Mouse (Mus musculus) CH12.LX (cell line): ENCODE results near the gene Smug1. TPM values are rescaled to one million over a fixed set of nuclear protein-coding genes. Genes with fewer than 3 reads are reported as not detected.

ENCODE experiments used
- DNase-seq: peaks from one replicate; pipeline ENCODE4 v3.0.0-alpha.2; 2013; ENCODE audit errors: extremely low read depth
- H3K27ac ChIP-seq: 2 replicates; pipeline ENCODE4 v1.5.1; 2012; ENCODE audit warnings: low read depth, mild to moderate bottlenecking, control low read depth, moderate library complexity; ENCODE audit not compliant: insufficient read depth
- H3K27me3 ChIP-seq: replicated peaks from 2 replicates; pipeline ENCODE3; 2012; ENCODE audit warnings: inconsistent platforms
- H3K36me3 ChIP-seq, 2 experiments: replicated peaks in 1 of 2; 2 replicates each; pipeline versions ENCODE3 to v1.6.1; 2012; ENCODE audit warnings: inconsistent platforms in 1 of 2, low read length in 1 of 2, mild to moderate bottlenecking in 1 of 2, mixed read lengths in 1 of 2, moderate library complexity in 1 of 2; ENCODE audit not compliant: control insufficient read depth in 1 of 2, insufficient read depth in 1 of 2
- H3K4me1 ChIP-seq, 2 experiments: 2 replicates each; pipeline ENCODE4 v1.6.1; 2012; ENCODE audit warnings: inconsistent platforms in 1 of 2, moderate library complexity in 1 of 2; ENCODE audit not compliant: insufficient read depth in 2 of 2, control insufficient read depth in 1 of 2
- H3K4me2 ChIP-seq: 2 replicates; pipeline ENCODE4 v1.6.1; 2012; ENCODE audit warnings: low read depth, mild to moderate bottlenecking, control low read depth; ENCODE audit not compliant: poor library complexity, insufficient read depth, severe bottlenecking
- H3K4me3 ChIP-seq, 3 experiments: fragments of 150-350 bp in 1 of 3; sonication (generic) in 1 of 3; replicated peaks in 1 of 3; 2 replicates each; pipeline versions ENCODE3 to v1.5.1; 2011 to 2012; ENCODE audit warnings: low read depth in 2 of 3, low read length in 2 of 3, mild to moderate bottlenecking in 2 of 3, moderate library complexity in 2 of 3, control low read depth in 1 of 3, improper control_type of control experiment in 1 of 3, inconsistent platforms in 1 of 3, mixed read lengths in 1 of 3; ENCODE audit not compliant: poor library complexity in 1 of 3
- H3K79me2 ChIP-seq: replicated peaks from 2 replicates; pipeline ENCODE4 v1.6.1; 2012; ENCODE audit warnings: mild to moderate bottlenecking, moderate library complexity; ENCODE audit not compliant: control insufficient read depth, poor library complexity, insufficient read depth, severe bottlenecking; ENCODE audit errors: extremely low read depth
- H3K9ac ChIP-seq: 2 replicates; pipeline ENCODE4 v1.6.1; 2012; ENCODE audit warnings: low read depth, mild to moderate bottlenecking, control low read depth, moderate library complexity; ENCODE audit not compliant: insufficient read depth
- H3K9me3 ChIP-seq: replicated peaks from 2 replicates; pipeline ENCODE3; 2012; ENCODE audit warnings: low read length, inconsistent platforms, mixed read lengths
- CHD1 ChIP-seq: IDR thresholded peaks from 2 replicates; pipeline ENCODE4 v1.6.1; 2012; ENCODE audit warnings: low read depth, low read length, improper control_type of control experiment, inconsistent platforms
- CTCF ChIP-seq, 2 experiments: IDR thresholded peaks in 1 of 2; conservative IDR thresholded peaks in 1 of 2; 2 replicates each; pipeline ENCODE4 v1.5.1; 2011 to 2012; ENCODE audit warnings: low read depth in 2 of 2, low read length in 2 of 2, improper control_type of control experiment in 1 of 2, inconsistent platforms in 1 of 2, mild to moderate bottlenecking in 1 of 2, moderate library complexity in 1 of 2
- MAFK ChIP-seq: IDR thresholded peaks from 2 replicates; pipeline ENCODE4 v1.6.1; 2011; ENCODE audit warnings: low read length, improper control_type of control experiment; ENCODE audit not compliant: insufficient replicate concordance
- MAZ ChIP-seq: IDR thresholded peaks from 2 replicates; pipeline ENCODE4 v1.6.1; 2012; ENCODE audit warnings: low read depth, mild to moderate bottlenecking, inconsistent platforms, low read length, improper control_type of control experiment, moderate library complexity
- POLR2A ChIP-seq: IDR thresholded peaks from 2 replicates; pipeline ENCODE4 v1.6.1; 2011; ENCODE audit warnings: low read depth, mild to moderate bottlenecking, improper control_type of control experiment, low read length
- RAD21 ChIP-seq: IDR thresholded peaks from 2 replicates; pipeline ENCODE4 v1.6.1; 2011; ENCODE audit warnings: low read depth, mild to moderate bottlenecking, low read length, improper control_type of control experiment, moderate library complexity
- SIN3A ChIP-seq: IDR thresholded peaks from 2 replicates; pipeline ENCODE4 v1.6.1; 2012; ENCODE audit warnings: low read length, improper control_type of control experiment, inconsistent platforms
- SMC3 ChIP-seq: IDR thresholded peaks from 2 replicates; pipeline ENCODE4 v1.6.1; 2011; ENCODE audit warnings: low read depth, low read length, improper control_type of control experiment
- ZC3H11A ChIP-seq: IDR thresholded peaks from 2 replicates; pipeline ENCODE4 v1.6.1; 2012; ENCODE audit warnings: low read depth, mild to moderate bottlenecking, inconsistent platforms, low read length, improper control_type of control experiment
- dilution Hi-C: fragments of 300-500 bp; cut with MboI; formaldehyde crosslinking; loops from 2 replicates; pipeline ENCODE4 v1.14.3; 2020; ENCODE audit warnings: low sequenced_read_pairs; ENCODE audit not compliant: extremely low pct_unique_long_range_greater_than_20kb, extremely low pct_ligation_motif_present
- in situ Hi-C: fragments of 300-500 bp; cut with MboI; formaldehyde crosslinking; loops from 3 replicates; pipeline ENCODE4 v1.14.3; 2019; ENCODE audit warnings: low sequenced_read_pairs, low pct_ligation_motif_present, low pct_unique_long_range_greater_than_20kb, mixed read lengths
- polyA plus RNA-seq: library from polyadenylated mRNA; unstranded; fragments of >175 nt; gene quantifications from 2 replicates; pipeline ENCODE4 v1.2.1, GENCODE M21; 2012; ENCODE audit warnings: low read depth; ENCODE audit not compliant: insufficient read length
- total RNA-seq, 2 experiments: library from RNA; depleted of rRNA; stranded (reverse); fragments of 300-350 nt in 1 of 2; fragments of >200 nt in 1 of 2; gene quantifications; 2 replicates each; pipeline ENCODE4 v1.2.3; 2012 to 2014

The Smug1 gene
- total and polyA plus RNA-seq, 3 experiments: 6.1 to 9.8 (median 7.8) TPM

DNA sequence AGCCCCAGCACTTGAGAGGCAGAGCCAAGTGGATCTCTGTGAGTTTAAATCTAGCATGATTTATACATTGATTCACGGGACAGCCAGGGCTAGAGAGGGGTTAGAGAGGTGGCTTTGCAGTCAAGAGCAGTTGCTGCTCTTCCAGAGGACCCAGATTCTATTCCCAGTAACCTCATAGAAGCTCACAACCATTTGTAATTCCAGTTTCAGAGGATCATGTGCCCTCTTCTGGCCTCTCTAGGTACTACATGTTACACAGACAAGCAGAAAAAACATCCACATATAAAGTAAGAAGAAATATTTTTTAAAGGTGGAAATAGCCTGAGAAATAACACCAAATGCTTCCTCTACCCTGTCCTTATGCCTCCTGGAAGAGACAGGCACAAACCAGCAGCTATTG lies 36.2 kb downstream of the Smug1 start:
- in situ Hi-C loops (no loop called here), dilution Hi-C loops (no loop called here)
- Histone ChIP-seq H3K79me2 (no peaks in the 10 kb centered on the region), H3K4me3 (no peak overlapping the region), H3K4me1 (peaks cover 22 to 72% of the 10 kb centered on the region in 2 experiments), H3K9ac (no peak overlapping the region), H3K27ac (no peak overlapping the region), H3K4me2 (no peak overlapping the region), H3K36me3 (no peaks in the 10 kb centered on the region), H3K27me3 (no peaks in the 10 kb centered on the region), H3K9me3 (peaks cover 6% of the 10 kb centered on the region)
- DNase-seq: peak; percentile 53
- TF ChIP-seq SMC3 (peak; percentile 74), CHD1 (no peak), CTCF (conservative IDR thresholded peaks at IDR 0.05 in 1 of 2, IDR thresholded peaks at IDR 0.05 in 1 of 2; ENCODE audit: low read depth in 2 of 2, low read length in 2 of 2) (peak; percentile 54 to 72), MAFK (no peak), ZC3H11A (0 out of 2 replicates have a peak, but pooled peaks have one; percentile 27), RAD21 (peak; percentile 67)

DNA sequence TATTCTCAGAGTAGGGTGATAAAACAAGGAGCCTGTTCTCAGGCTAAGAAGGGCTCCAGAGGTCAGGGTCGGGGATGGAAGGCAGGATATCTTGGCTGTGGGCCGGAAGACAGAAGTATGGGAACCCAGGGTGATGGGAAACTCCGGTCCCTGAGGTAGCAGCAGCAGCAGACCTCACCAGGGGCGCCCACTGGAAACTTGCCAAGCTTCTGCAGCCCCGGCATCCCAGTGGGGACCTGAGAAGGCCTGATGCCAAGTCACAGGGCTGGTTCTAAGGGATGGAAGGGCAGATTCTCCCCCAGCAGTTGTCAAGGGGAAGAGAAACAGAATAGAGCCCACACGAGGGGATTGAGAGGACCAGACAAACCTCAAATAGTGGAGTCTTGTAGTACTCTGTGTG lies 37.6 kb downstream of the Smug1 start:
- H3K27me3 ChIP-seq: no peaks in the 10 kb centered on the region

DNA sequence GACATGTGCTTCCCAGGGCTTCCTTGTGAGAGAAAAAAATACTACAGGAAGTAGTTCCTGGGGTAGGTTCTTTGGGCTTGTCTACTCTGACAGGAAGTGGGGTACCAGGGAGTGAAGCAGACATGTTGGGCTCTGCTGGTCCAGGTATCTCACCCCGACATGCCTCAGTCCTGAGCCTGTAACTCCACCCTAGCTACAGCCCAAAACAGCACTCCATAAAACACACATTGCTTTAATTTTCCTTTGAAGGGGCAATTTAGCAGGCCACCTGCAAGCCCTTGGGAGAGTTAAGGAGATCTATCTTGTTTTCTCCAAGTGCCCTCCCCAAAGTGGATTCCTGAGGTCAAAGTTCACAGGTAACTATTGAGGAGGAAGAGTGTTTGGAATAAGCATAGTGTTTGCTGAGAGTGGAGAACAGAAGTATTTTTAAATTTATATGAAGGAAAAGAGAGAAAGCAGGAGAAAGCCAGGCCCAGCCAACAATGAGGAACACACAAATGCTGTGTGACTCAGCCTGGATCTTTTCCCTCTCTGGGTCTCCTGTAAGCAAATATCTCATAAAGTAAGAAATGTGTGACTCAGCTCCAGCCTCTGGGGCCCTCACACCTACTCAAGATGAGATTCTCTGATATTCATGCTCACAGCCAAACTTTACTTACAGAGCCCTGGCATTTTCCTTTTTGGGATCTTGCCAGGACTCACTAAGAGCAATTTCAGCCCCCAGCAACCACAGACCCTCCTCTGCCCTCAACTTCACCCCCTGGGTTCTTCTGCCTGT lies 38.6 kb downstream of the Smug1 start:
- Histone ChIP-seq H3K9ac (no peak overlapping the region), H3K79me2 (no peaks in the 10 kb centered on the region), H3K9me3 (peaks cover 6% of the 10 kb centered on the region), H3K27ac (no peak overlapping the region), H3K4me2 (no peak overlapping the region), H3K27me3 (no peaks in the 10 kb centered on the region), H3K4me3 (no peak overlapping the region), H3K36me3 (no peaks in the 10 kb centered on the region), H3K4me1 (peaks cover 13 to 72% of the 10 kb centered on the region in 2 experiments)
- dilution Hi-C loops (no loop called here), in situ Hi-C loops (loop anchor here (5.0 kb wide), 1 partner anchor 34 kb away; no protein-coding TSS in a partner anchor)
- no peak for DNase-seq
- no peak for TF ChIP-seq SIN3A

More for the DNA sequence above, 37.6 kb downstream of the Smug1 start:
- TF ChIP-seq MAZ (no peak), POLR2A (no peak)
- no peaks in the 10 kb centered on the region for H3K79me2 ChIP-seq
- no peaks in the 10 kb centered on the region for H3K36me3 ChIP-seq
- peaks cover 16 to 72% of the 10 kb centered on the region in 2 experiments for H3K4me1 ChIP-seq
- no peak overlapping the region for H3K9ac ChIP-seq
- in situ Hi-C loops: loop anchor here (5.0 kb wide), 1 partner anchor 33 kb away; no protein-coding TSS in a partner anchor
- no peak overlapping the region for H3K27ac ChIP-seq
- no peak for DNase-seq
- H3K4me2 ChIP-seq: no peak overlapping the region
- no peak overlapping the region for H3K4me3 ChIP-seq
- H3K9me3 ChIP-seq: peaks cover 6% of the 10 kb centered on the region
- dilution Hi-C loops: no loop called here
